Mouse (Mus musculus): ENCODE data around the gene Selp.

Gene Selp

GRCm38 (mm10) chr1:164162745-164163144 lies 47.7 kb downstream of the Selp start:
- in situ Hi-C loops (cut with MboI, MseI) = loop anchor here in 1 of 2 experiments (25.0 kb wide), 1 partner anchor 750 kb away; the partner anchor contains the start of gene Gorab

DNA sequence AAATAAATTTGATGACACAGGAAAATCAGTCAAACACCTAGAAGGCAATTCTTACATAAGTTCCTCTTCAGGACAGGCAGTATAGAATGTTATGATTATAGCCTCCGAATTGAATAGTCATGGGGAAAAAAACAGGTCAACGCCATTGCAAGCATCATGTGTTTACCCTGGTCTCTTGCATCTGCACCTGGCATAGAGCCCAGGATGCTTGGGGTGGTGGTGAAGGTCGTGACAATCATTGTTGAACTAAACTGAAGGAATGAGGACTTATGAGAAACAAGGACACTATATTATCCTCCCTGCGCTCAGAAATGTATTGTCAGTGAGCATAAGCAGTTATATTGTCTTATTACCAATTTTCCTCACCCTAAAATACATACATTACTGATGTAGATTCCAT lies 53.8 kb downstream of the Selp start:
- in situ Hi-C loops (cut with MboI, MseI) = loop anchor here in 1 of 2 experiments (25.0 kb wide), 1 partner anchor 757 kb away; the partner anchor contains the start of gene Gorab

DNA sequence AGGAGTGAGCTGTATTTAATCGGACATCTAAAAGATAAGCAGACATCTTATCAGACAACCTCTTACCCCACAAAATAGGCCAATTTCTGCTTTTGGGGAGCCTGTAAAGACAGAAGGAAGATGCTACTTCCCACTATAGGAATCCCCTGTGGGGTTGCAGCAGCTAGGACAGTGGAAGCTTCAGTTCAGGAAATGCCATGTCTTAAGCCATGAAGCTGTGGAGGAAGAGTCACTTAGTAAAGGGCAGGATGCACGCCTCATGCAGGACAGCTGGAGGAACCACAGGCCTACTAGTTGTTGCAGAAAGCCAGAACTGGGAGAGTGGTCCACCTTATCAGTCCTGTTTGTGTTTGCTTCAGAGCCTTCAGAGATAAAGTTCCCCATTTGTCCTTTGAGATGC lies 55.4 kb downstream of the Selp start:
- in situ Hi-C loops (cut with MboI, MseI) = loop anchor here in 1 of 2 experiments (25.0 kb wide), 1 partner anchor 758 kb away; the partner anchor contains the start of gene Gorab

DNA sequence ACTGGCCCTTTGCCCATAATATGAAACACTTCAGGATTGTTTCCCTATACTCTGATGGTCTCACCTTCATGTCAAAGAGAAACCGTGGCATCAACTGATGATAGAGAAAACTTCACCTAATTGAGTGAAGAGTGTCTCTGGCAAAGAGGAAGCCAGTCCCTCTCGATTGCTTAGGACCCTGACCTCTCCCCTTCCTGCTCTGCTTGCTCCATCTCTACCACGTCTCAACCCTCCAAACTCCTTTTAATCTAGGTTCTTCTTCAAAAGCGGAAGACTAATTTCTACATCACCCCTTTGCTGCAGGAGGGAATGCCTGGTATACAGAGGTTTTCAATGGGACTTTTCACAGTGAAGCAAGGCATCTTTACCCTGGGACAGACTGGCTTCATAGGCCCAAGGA lies 58.1 kb downstream of the Selp start:
- in situ Hi-C loops (cut with MboI, MseI) = loop anchor here in 1 of 2 experiments (25.0 kb wide), 1 partner anchor 761 kb away; the partner anchor contains the start of gene Gorab

GRCm38 (mm10) chr1:164176856-164177255 lies 61.8 kb downstream of the Selp start:
- in situ Hi-C loops (cut with MboI, MseI) = no loop called here

GRCm38 (mm10) chr1:164178429-164178828 lies 63.4 kb downstream of the Selp start:
- in situ Hi-C loops (cut with MboI, MseI) = no loop called here

GRCm38 (mm10) chr1:164184142-164184870 lies 69.2 kb downstream of the Selp start:
- in situ Hi-C loops (cut with MboI, MseI) = no loop called here

GRCm38 (mm10) chr1:164184871-164185223 lies 69.8 kb downstream of the Selp start:
- in situ Hi-C loops (cut with MboI, MseI) = no loop called here

- in situ Hi-C loops (cut with MboI, MseI) = no loop called here
These were observed 70.3 kb downstream of the Selp start for GRCm38 (mm10) chr1:164185316-164185715.

- in situ Hi-C loops (cut with MboI, MseI) = no loop called here
These were observed 72.0 kb downstream of the Selp start for GRCm38 (mm10) chr1:164187002-164187560.

GRCm38 (mm10) chr1:164199551-164199950 lies 84.5 kb downstream of the Selp start:
- in situ Hi-C loops (cut with MboI, MseI) = no loop called here
